Mouse (Mus musculus): Measurements from ENCODE around the gene Bmpr2. TPM values are rescaled to one million over a fixed set of nuclear protein-coding genes. Genes with fewer than 3 reads are reported as not detected.

Gene Bmpr2
- polyA plus RNA-seq, 1 experiment: 3.9 TPM

- no peak for TF ChIP-seq GATA1 (IDR thresholded peaks at IDR 0.05; ENCODE audit: low read length)
Observed at GRCm38 (mm10) chr1:59906819-59907521, 143.8 kb downstream of the Bmpr2 start.

- TF ChIP-seq GATA1 (IDR thresholded peaks at IDR 0.05; ENCODE audit: low read length): no peak
Observed at GRCm38 (mm10) chr1:59907700-59908099, 144.5 kb downstream of the Bmpr2 start.

GRCm38 (mm10) chr1:59910941-59911340 lies 147.7 kb downstream of the Bmpr2 start:
- TF ChIP-seq GATA1 (IDR thresholded peaks at IDR 0.05; ENCODE audit: low read length): no peak

- no peak for TF ChIP-seq GATA1 (IDR thresholded peaks at IDR 0.05; ENCODE audit: low read length)
Observed at GRCm38 (mm10) chr1:59912413-59913157, 149.4 kb downstream of the Bmpr2 start, which contains the start of gene Fam117b. Fam117b (plus strand) TSS chr1:59913006.

- no peak for TF ChIP-seq GATA1 (IDR thresholded peaks at IDR 0.05; ENCODE audit: low read length)
Observed at GRCm38 (mm10) chr1:59913195-59913868, 150.1 kb downstream of the Bmpr2 start.

GRCm38 (mm10) chr1:59913869-59914225 lies 150.6 kb downstream of the Bmpr2 start:
- no peak for TF ChIP-seq GATA1 (IDR thresholded peaks at IDR 0.05; ENCODE audit: low read length)

- peak; percentile 94 for TF ChIP-seq GATA1 (IDR thresholded peaks at IDR 0.05; ENCODE audit: low read length)
Observed at GRCm38 (mm10) chr1:59914799-59915198, 151.6 kb downstream of the Bmpr2 start.

- no peak for TF ChIP-seq GATA1 (IDR thresholded peaks at IDR 0.05; ENCODE audit: low read length)
Observed at GRCm38 (mm10) chr1:59915843-59916610, 152.8 kb downstream of the Bmpr2 start.

- TF ChIP-seq GATA1 (IDR thresholded peaks at IDR 0.05; ENCODE audit: low read length): no peak
Observed at GRCm38 (mm10) chr1:59917401-59917800, 154.2 kb downstream of the Bmpr2 start.

- TF ChIP-seq GATA1 (IDR thresholded peaks at IDR 0.05; ENCODE audit: low read length): peak; percentile 31
Observed at GRCm38 (mm10) chr1:59918075-59918474, 154.9 kb downstream of the Bmpr2 start.

- TF ChIP-seq GATA1 (IDR thresholded peaks at IDR 0.05; ENCODE audit: low read length): no peak
Observed at GRCm38 (mm10) chr1:59923201-59923600, 160.0 kb downstream of the Bmpr2 start.

- TF ChIP-seq GATA1 (IDR thresholded peaks at IDR 0.05; ENCODE audit: low read length): no peak
Observed at GRCm38 (mm10) chr1:59923673-59924072, 160.5 kb downstream of the Bmpr2 start.

- no peak for TF ChIP-seq GATA1 (IDR thresholded peaks at IDR 0.05; ENCODE audit: low read length)
Observed at GRCm38 (mm10) chr1:59924411-59924810, 161.2 kb downstream of the Bmpr2 start.

- no peak for TF ChIP-seq GATA1 (IDR thresholded peaks at IDR 0.05; ENCODE audit: low read length)
Observed at GRCm38 (mm10) chr1:59926021-59926672, 162.9 kb downstream of the Bmpr2 start.

- no peak for TF ChIP-seq GATA1 (IDR thresholded peaks at IDR 0.05; ENCODE audit: low read length)
Observed at GRCm38 (mm10) chr1:59927131-59927680, 164.0 kb downstream of the Bmpr2 start.

Other genes with a start within 250 kb of the Bmpr2 start
- gene Gm973, start 247.1 kb upstream of the Bmpr2 start, polyA plus RNA-seq (2012): not detected in 2 replicates
- 169 and 348 TPM in 2 replicates for gene Sumo1, start 92.6 kb upstream of the Bmpr2 start, polyA plus RNA-seq (2012)
- 138 and 241 TPM in 2 replicates for gene Nop58, start 78.4 kb upstream of the Bmpr2 start, polyA plus RNA-seq (2012)
- 57.7 and 67.8 TPM in 2 replicates for gene Fam117b, start 149.6 kb downstream of the Bmpr2 start, polyA plus RNA-seq (2012)